Mouse (Mus musculus): ENCODE data around the gene Olfr649. TPM values are rescaled to one million over a fixed set of nuclear protein-coding genes. Genes with fewer than 3 reads are reported as not detected.

Olfr649 gene
- polyA plus RNA-seq, 1 experiment from 2014 or later, result not detected

- no peaks in the 10 kb centered on the region for H3K4me1 ChIP-seq (replicated peaks; ENCODE audit: control insufficient read depth, insufficient read depth, low read length)
- no peaks in the 10 kb centered on the region for H3K36me3 ChIP-seq (ENCODE audit: control insufficient read depth, insufficient read depth, low read length)
- ATAC-seq (ENCODE audit: low FRiP score) (no peak), DNase-seq (ENCODE audit: low spot score) (no peak)
- no peaks in the 10 kb centered on the region for H3K9me3 ChIP-seq (ENCODE audit: control insufficient read depth, low read length)
- H3K9ac ChIP-seq (ENCODE audit: low read depth, low read length), result no peak within 1 kb of the TSS
- 96% methylated on average over 2 of the region's 2 CpGs for WGBS
- H3K4me2 ChIP-seq (replicated peaks; ENCODE audit: low read depth, low read length), result no peak within 1 kb of the TSS
- H3K27ac ChIP-seq (ENCODE audit: low read depth, low read length), result no peak within 1 kb of the TSS
- H3K27me3 ChIP-seq (ENCODE audit: control insufficient read depth, insufficient read depth, low read length), result no peaks in the 10 kb centered on the region
- H3K4me3 ChIP-seq (ENCODE audit: low read depth, low read length), result no peak within 1 kb of the TSS
These were observed 45.3 kb downstream of the Olfr649 start, which contains the start of gene Ubqlnl for GRCm38 (mm10) chr7:104150456-104150855. Gene Ubqlnl (minus strand): TSS chr7:104150556.

- Histone ChIP-seq H3K4me3 (ENCODE audit: low read depth, low read length) (no peak within 1 kb of the TSS), H3K4me1 (replicated peaks; ENCODE audit: control insufficient read depth, insufficient read depth, low read length) (no peaks in the 10 kb centered on the region), H3K27me3 (ENCODE audit: control insufficient read depth, insufficient read depth, low read length) (no peaks in the 10 kb centered on the region), H3K27ac (ENCODE audit: low read depth, low read length) (no peak within 1 kb of the TSS), H3K9ac (ENCODE audit: low read depth, low read length) (no peak within 1 kb of the TSS), H3K4me2 (replicated peaks; ENCODE audit: low read depth, low read length) (no peak within 1 kb of the TSS), H3K9me3 (ENCODE audit: control insufficient read depth, low read length) (no peaks in the 10 kb centered on the region), H3K36me3 (ENCODE audit: control insufficient read depth, insufficient read depth, low read length) (no peaks in the 10 kb centered on the region)
- ATAC-seq (ENCODE audit: low FRiP score) (no peak), DNase-seq (ENCODE audit: low spot score) (no peak)
- WGBS, result 80% methylated on average over 3 of the region's 3 CpGs
These were observed 52.6 kb downstream of the Olfr649 start, which contains the start of gene Ubqln3 for GRCm38 (mm10) chr7:104143179-104143578. Gene Ubqln3 (minus strand): TSS chr7:104143279.

Other genes starting within 250 kb of the Olfr649 start
- not detected in 2 replicates for gene Olfr635, start 224.8 kb downstream of the Olfr649 start, polyA plus RNA-seq (2014; fragmentation: Nextera tagmentation; extraction: Ambion mirVana)
- gene Olfr638, start 197.2 kb downstream of the Olfr649 start, polyA plus RNA-seq (2014; fragmentation: Nextera tagmentation; extraction: Ambion mirVana), result not detected in 2 replicates
- gene Olfr639, start 178.7 kb downstream of the Olfr649 start, polyA plus RNA-seq (2014; fragmentation: Nextera tagmentation; extraction: Ambion mirVana), result 0.05 TPM in 1 of 2 replicates, not detected in the other
- not detected in 2 replicates for gene Olfr640, start 170.4 kb downstream of the Olfr649 start, polyA plus RNA-seq (2014; fragmentation: Nextera tagmentation; extraction: Ambion mirVana)
- not detected in 2 replicates for gene Olfr641, start 160.5 kb downstream of the Olfr649 start, polyA plus RNA-seq (2014; fragmentation: Nextera tagmentation; extraction: Ambion mirVana)
- gene Olfr642, start 143.3 kb downstream of the Olfr649 start, polyA plus RNA-seq (2014; fragmentation: Nextera tagmentation; extraction: Ambion mirVana), result not detected in 2 replicates
- not detected in 2 replicates for gene 4930516K23Rik, start 134.5 kb downstream of the Olfr649 start, polyA plus RNA-seq (2014; fragmentation: Nextera tagmentation; extraction: Ambion mirVana)
- gene Olfr644, start 124.1 kb downstream of the Olfr649 start, polyA plus RNA-seq (2014; fragmentation: Nextera tagmentation; extraction: Ambion mirVana), result not detected in 2 replicates
- not detected in 2 replicates for gene Olfr645, start 110.5 kb downstream of the Olfr649 start, polyA plus RNA-seq (2014; fragmentation: Nextera tagmentation; extraction: Ambion mirVana)
- not detected in 2 replicates for gene Olfr646, start 91.1 kb downstream of the Olfr649 start, polyA plus RNA-seq (2014; fragmentation: Nextera tagmentation; extraction: Ambion mirVana)
- not detected in 2 replicates for gene Ubqln5, start 66.2 kb downstream of the Olfr649 start, polyA plus RNA-seq (2014; fragmentation: Nextera tagmentation; extraction: Ambion mirVana)
- not detected in 2 replicates for gene Olfr643, start 58.6 kb downstream of the Olfr649 start, polyA plus RNA-seq (2014; fragmentation: Nextera tagmentation; extraction: Ambion mirVana)
- not detected in 2 replicates for gene Ubqln3, start 52.7 kb downstream of the Olfr649 start, polyA plus RNA-seq (2014; fragmentation: Nextera tagmentation; extraction: Ambion mirVana)
- not detected in 2 replicates for gene Ubqlnl, start 45.4 kb downstream of the Olfr649 start, polyA plus RNA-seq (2014; fragmentation: Nextera tagmentation; extraction: Ambion mirVana)
- gene Olfm5, start 31.2 kb downstream of the Olfr649 start, polyA plus RNA-seq (2014; fragmentation: Nextera tagmentation; extraction: Ambion mirVana), result not detected in 2 replicates
- gene Olfr648, start 12.6 kb downstream of the Olfr649 start, polyA plus RNA-seq (2014; fragmentation: Nextera tagmentation; extraction: Ambion mirVana), result 0.35 and 0.49 TPM in 2 replicates
- 2.5 and 3.4 TPM in 2 replicates for gene Trim6, start 22.8 kb upstream of the Olfr649 start, polyA plus RNA-seq (2014; fragmentation: Nextera tagmentation; extraction: Ambion mirVana)
- 0.74 and 1.1 TPM in 2 replicates for gene Trim34a, start 48.5 kb upstream of the Olfr649 start, polyA plus RNA-seq (2014; fragmentation: Nextera tagmentation; extraction: Ambion mirVana)
- 0.09 and 0.14 TPM in 2 replicates for gene Trim5, start 92.1 kb upstream of the Olfr649 start, polyA plus RNA-seq (2014; fragmentation: Nextera tagmentation; extraction: Ambion mirVana)
- 2.1 and 3.2 TPM in 2 replicates for gene Trim12a, start 119.5 kb upstream of the Olfr649 start, polyA plus RNA-seq (2014; fragmentation: Nextera tagmentation; extraction: Ambion mirVana)
- not detected in 2 replicates for gene Trim34b, start 133.5 kb upstream of the Olfr649 start, polyA plus RNA-seq (2014; fragmentation: Nextera tagmentation; extraction: Ambion mirVana)
- gene Trim12c, start 157.4 kb upstream of the Olfr649 start, polyA plus RNA-seq (2014; fragmentation: Nextera tagmentation; extraction: Ambion mirVana), result 0.45 and 1.0 TPM in 2 replicates
- 0.07 and 0.11 TPM in 2 replicates for gene Trim30b, start 173.9 kb upstream of the Olfr649 start, polyA plus RNA-seq (2014; fragmentation: Nextera tagmentation; extraction: Ambion mirVana)
- 0.11 and 0.32 TPM in 2 replicates for gene Trim30c, start 204.9 kb upstream of the Olfr649 start, polyA plus RNA-seq (2014; fragmentation: Nextera tagmentation; extraction: Ambion mirVana)

Measured in hindbrain, embryonic 11.5 days (tissue).